Mouse (Mus musculus) left cerebral cortex, adult 9 months (tissue): ENCODE results near the gene Stx16.
A peak's percentile ranks its signal among the peaks of the same experiment; 100 is the strongest.

Experiments used
- DNase-seq, 2 experiments: peaks; one replicate each; pipeline ENCODE4 v3.0.0; 2022; ENCODE audit warnings: low spot score in 2 of 2

Gene Stx16

DNA sequence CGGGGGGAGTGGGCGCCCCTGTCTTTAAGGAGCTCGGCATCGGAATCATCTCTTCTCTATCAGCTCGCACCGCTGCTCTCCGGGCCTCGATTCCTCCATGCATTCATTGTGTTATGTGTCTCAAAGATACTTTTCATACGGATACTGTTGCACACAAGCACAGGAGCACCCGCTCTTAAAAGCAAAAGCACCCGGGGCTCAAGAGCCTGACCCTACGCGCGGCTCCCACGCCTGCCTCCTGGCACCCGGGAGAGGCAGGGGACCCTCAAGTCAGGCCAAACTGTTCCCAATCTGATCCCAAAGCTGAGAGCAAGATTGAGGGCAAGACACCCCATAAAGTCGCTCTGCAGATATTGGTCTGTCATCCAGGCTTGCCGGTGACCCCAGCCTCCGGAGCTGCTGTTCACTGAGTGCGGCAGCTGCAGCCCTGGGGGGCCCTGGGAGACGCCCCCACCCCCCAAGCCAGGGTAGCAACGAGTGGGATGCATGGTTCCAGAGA, 987 bp upstream of the Stx16 start:
- peak in 1 of 2 experiments; percentile 21 for DNase-seq

DNA sequence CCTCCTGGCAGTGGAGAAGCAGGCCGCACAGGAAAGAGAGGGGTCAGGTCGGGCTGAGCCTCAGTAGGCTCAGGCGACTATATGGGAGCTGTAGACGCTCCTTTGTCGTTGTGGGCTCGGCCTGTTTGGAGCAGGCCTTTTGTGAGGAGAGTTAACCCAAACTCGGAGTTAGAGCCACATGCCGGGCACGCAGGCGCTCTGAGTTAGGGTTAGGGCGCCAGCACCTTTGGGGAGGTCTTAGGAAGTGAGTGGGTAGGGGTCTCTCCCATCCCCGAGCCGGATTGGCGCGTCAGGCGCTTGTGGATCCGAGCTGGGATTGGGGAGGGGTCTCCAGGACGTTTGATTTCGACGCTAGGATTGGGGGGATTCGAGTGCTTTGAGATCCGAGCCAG, 321 bp downstream of the Stx16 start:
- no peak for DNase-seq

DNA sequence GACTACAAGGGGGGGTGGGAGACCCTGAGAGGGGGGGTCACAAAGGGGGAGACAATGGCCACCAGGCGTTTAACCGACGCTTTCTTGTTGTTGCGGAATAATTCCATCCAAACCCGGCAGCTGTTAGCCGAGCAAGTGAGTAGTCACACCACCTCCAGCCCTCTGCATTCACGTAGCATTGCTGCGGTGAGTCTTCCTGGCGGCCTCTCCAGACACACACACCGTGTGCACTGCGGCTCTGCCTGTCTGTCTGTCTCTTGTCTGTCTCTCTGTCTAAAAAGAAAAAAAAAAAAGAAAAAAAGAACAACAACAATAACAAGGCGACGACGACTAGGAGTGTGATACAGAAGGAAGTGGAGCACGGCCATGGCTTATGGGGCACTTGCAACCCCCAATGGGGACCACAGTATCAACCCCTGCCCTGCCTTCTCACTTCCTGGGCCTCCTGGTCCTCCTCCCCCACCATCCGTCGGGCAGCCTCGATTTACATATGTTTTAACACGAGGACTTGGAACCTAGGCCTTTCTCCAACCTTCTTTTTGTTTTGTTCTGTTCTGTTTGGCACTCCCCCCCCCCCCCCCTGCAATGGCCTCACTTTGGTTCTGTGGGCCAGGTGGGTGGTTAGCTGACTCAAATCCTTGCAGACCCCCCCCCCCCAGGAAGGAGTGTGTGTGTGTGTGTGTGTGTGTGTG, 1.0 kb downstream of the Stx16 start:
- DNase-seq = no peak

DNA sequence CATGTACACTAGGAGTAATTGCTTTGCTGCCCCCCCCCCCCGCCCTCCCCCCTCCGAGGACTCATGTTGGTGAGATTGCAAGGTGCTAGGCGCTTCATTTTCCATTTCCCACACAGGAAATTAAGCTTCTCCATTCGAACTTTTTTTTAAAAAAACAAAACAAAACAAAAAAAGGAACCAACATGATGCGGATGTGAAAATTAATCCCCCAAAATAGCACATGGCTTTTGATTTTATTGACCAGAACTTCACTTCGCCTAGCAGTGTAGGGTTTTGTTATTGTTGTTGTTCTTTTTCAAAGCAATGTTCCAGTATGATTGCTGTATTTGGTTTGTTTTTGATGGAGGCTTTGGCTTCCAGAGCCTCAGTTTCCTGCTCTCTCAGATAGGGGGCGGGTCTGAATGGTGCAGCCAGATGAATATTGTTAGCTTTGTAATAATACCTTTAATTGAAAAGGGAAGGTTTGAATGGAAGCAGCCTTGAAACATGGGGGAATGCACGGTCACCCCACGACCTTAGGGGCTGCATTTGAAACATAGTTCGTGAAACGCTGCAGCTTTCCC, 1.7 kb downstream of the Stx16 start:
- DNase-seq = no peak

DNA sequence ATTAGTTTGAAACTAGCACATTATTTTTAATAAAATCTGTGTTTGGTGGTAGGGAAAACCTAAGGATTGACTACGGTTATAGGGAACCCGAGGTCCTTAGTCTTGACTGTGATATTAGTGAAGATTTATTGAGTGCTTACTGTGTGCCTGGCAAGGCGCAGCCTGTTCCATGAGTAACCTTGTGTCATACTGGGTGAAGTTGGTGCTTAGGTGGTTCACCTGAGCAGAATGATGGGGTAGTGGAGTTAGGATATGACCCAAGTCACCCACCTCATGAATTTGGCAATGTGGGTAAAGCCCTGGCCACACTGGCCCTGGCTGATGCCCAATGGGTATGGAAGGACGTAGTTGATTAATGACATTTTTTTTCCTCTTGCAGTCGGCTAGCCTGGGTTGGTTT, 5.7 kb downstream of the Stx16 start:
- no peak for DNase-seq

DNA sequence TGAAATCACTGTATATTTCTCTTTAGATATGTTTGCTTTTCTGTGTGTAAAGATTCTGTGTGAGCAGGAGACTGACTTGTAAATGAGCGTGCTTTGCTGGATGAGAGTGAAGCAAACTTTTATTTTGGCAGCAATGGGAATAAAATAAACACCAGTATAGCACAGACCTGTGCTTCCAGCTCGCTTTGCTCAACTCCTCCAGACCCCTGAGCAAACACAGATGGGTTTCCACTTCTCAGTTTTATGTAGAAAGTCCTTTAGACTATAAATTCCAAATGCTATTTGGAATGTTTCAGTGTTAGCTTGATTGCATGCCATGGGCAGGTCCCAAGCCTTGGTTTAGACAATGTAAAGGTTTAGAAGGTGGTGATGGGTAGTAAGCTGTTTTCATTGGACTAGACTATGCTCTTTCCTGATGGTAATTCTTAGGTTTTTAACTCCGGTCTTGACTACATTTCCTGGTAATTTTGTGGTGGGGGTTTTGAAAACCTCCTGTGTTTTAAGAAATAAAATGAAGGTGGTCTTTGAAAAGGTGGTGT, 6.3 kb downstream of the Stx16 start:
- no peak for DNase-seq

DNA sequence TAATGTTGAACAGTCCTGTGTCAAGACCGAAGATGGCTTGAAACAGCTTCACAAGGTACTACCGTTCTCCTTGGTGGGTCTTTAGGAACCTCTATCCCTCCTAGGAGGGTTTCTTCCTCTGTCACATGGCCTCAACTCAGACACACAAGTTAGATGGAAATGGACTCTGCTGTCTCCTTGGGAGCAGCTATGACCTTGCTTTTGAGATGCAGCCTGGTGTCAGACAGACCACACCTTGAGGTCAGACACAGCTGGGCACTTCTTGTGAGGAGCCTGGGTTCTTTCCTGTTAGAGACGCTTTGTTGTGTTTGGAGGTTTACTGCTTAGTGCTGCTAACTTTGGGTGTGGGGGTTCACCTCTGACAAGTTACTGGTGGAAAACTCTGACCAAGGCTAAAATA, 19.0 kb downstream of the Stx16 start:
- DNase-seq = no peak

DNA sequence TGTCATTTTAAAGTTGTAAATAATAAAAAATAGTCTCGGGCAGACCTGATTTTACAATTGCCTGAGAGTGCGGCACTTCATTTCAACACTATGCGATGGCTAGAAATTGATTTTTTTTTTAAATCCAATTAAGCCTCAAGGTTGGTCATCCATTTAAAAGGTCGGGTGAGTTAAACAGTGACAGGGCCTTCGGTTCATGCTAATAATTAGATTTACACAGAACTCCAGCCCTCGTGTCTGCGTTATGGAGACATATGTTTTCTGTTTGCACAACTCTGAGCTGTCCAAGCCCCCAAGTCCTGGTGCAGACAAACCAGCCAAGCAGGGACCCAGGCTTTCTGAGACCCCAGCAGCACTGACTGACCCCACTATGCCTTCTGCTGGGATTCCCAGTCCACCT, 26.3 kb downstream of the Stx16 start:
- DNase-seq = no peak

DNA sequence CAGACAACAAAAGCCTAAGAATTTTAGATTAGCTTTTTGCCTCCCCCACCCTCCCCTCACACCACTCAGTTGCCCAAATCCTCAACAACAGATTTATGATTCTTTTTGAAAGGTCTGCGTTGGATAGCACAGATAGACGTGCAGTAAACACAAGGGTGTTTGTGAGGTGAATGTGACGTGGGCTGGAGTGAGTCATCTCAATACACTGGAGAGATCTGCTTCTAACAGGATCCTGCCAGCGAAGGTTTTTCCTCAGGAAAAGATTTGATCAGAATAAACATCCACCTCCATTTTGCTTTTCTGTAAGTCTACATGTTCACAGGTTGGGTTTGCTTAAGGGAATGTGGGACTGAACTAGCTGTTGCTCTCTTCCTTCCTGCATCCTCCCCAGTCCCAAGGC, 27.4 kb downstream of the Stx16 start:
- DNase-seq = no peak

DNA sequence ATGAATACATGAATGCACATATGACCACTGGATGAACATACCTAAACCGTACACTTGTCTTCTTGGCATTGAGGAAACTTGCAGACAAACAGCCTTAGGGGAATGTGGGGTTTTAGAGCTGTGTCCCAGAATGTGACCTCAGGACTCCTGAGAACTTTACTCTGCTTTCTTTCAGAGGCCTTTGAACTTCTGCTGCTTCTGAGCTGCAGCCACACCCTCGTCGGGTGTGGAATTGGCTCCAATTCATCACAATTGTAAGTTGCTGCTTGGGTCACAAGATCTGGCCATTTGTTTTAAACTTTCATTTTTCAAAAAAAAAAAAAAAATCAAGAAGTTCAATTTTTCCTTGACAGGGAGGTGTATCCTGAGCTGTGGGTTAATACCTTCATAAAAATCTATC, 31.3 kb downstream of the Stx16 start:
- DNase-seq = no peak

DNA sequence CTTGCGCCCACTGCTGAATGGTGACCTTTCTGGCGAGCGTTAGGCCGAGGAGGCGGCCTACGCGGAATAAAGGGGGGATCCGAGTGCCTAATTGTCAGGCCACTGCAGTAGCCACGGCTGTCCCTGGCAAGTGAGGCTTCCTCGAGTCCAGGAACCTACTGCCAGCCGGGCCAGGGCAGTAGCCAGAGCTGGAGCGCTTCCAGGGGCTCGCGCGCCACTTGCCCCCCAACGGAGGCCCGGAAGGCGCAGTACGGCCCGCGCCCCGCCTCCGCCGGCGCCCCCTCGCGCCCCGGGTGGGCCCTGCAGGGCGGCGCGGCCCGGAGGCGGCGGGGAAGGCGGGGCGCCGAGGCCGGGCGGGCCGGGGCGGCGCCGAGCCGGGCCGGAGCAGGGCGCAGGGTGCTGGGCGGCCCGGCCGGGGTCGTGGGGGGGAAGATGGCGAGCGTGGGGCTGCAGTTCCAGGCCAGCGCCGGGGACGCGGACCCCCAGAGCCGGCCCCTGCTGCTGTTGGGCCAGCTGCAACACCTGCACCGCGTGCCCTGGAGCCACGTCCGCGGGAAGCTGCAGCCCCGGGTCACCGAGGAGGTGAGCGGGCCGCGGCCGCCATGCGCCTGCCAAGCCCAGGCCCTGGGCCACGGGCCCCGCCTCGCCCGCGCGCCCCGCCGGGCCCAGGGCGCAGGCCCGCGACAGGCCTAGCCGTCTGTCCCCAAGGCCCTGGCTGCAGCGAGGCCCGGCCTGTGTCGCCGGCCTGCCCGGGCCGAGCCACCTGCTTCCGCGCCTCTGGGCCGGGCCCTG, 34.1 kb downstream of the Stx16 start, which contains the start of gene Npepl1:
Gene Npepl1, plus strand, starts transcription at position 359 of the 792 bp plus-strand sequence.
- DNase-seq = peak in 1 of 2 experiments; percentile 47

DNA sequence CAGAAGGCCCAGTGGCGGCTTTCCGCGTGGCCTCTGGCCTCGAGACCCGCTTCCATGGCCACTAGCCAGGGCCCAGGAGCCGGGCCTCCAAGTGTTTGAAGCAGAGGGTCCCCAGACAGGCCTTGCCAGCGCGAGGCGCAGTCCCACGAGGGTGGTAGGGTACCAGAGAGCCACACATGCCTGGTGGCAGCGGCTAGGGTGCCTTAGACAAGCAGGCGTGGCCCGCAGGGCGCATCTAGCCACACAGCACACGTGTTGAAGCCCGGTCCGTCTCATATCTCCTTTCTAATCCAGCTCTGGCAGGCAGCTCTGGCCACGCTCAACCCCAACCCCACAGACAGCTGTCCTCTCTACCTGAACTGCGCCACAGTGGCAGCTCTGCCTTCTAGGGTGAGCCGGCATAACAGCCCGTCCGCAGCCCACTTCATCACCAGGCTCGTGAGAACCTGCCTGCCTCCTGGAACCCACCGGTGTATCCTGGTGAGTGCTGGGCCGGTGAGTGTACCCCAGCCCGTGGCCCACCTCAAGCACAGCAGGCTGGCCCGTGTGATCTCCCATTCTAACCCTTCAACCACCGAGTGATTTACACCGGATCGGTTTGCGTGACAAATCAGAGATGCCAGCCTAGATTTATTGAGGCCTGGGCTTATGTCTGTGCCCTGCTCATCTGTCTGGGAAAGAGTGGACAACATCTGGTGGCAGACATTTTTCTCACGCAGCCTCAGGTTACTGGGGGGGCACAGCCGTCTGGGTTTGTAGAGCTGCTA, 34.9 kb downstream of the Stx16 start:
- no peak for DNase-seq

DNA sequence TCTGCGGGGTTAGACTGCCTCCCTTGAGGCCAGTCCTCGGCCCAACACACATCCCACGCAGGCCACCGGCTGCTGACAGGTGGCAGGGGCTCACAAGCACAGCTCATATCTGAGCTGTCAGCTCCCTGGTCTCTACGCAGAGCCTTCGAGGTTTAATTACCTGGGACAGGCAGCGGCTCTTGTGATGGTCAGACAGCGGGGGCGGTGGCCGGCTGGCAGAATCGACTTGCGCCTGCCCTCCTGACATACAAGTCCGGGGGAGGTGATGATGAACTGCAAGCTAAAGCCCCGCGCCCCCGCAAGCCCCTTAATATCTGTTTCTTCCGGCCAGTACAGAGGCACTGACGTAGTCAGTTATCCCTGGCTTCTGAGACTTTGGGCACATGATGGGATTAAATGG, 36.8 kb downstream of the Stx16 start:
- no peak for DNase-seq

DNA sequence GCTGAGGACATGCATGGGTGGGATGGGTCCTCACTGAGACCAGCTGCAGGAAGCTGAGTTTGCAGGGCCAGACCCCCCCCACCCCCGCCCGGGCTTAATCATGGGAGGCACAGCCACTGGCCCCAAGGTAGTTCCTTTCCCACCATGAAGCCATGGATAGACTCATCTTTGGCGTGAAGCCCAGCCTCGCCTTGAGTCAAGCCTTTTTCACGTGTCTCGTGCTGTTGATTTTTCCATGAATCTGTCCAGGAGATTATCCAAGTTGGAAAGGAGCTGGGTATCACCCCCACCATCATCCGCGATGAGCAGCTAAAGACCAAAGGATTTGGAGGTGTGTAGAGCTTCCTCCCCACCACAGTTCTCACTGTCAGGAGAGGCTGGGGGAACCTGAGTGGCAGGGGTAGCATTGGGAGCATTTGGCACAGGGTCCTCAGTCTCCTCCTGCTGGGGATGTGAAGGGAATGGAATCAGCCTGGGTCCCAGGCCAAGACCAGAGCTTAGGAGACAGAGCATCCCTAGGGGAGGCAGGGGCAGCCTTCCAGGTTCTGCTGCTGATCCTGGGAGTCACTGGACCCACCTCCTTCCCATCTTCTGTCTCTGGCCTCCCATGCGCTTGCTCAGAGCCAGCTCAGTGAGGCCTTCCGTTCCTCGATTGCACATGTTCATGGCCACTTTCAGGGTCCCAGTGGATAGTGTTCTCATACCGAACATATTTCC, 38.2 kb downstream of the Stx16 start:
- no peak for DNase-seq

DNA sequence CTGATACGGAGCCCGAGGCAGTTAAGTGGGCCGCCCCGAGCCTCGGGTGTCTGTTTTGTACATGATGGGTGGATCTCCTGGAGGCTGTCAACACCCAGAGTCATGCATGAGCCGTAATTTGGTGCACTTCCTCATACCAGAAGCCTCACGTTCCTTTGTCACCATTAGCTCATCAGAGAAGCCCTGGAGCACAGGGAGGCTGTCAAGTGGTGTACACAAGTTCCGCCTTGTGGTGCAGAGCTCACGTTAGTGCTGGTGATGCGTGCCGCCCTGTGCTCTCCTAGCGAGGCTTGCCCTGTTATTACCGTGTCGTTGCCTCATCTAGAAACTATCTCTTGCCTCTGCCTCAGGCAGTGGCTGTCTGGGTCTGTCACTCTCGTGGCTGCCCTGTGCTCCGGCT, 40.8 kb downstream of the Stx16 start:
- no peak for DNase-seq

DNA sequence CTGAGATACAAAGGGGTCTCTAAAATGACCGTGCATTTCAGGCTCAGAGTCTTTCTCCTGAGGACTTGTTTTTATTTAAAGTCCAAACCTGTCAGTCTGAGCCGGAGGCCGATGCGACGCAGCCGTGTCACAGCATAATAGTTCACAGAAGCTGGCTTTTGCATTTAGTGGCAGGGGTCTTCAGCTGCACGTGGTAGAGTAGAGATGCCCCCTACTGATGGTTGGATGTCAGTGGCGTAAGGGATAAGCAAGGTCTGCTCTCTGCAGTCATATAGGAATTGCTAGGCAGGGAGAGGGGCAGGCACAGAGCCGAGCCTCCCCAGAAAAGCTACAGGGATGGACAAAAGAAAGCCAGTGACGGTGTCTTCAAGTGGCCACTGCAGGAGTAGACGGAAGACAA, 42.0 kb downstream of the Stx16 start:
- DNase-seq = no peak

DNA sequence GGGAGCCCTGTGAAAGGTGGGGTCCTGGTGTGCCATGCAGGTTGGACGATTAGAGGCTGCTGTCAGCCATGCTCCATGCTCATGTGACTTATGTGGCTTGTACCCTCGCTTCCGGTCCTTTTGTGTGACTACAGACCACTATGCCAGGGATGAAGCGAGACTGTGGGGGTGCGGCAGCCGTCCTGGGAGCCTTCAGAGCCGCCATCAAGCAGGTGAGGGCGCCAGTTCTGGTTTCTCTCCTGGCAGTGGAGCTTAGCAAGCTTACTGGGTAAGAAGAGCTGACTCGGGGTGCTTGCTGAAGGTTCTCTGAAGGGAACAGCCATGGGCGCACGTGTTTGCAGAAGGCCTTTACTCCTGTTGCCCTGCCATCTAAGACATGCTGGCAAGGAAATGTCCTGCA, 43.2 kb downstream of the Stx16 start:
- DNase-seq = no peak

DNA sequence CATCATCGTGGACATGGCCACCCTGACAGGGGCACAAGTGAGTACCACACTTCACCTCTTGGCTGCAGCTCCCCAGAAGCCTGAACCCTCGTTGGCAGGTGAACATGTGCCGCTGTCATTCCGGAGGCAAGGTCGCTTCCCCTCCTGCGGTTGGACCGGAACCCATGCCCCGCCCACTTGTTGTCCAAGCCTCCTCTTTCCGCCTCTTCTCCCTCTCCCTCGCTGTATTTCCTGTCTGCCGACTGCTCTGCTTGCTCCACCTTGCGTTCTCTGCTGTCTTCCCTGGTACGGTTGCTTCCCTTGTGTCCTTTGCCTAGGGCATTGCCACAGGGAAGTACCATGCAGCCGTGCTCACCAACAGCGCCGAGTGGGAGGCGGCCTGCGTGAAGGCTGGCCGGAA, 44.5 kb downstream of the Stx16 start:
- DNase-seq = no peak

DNA sequence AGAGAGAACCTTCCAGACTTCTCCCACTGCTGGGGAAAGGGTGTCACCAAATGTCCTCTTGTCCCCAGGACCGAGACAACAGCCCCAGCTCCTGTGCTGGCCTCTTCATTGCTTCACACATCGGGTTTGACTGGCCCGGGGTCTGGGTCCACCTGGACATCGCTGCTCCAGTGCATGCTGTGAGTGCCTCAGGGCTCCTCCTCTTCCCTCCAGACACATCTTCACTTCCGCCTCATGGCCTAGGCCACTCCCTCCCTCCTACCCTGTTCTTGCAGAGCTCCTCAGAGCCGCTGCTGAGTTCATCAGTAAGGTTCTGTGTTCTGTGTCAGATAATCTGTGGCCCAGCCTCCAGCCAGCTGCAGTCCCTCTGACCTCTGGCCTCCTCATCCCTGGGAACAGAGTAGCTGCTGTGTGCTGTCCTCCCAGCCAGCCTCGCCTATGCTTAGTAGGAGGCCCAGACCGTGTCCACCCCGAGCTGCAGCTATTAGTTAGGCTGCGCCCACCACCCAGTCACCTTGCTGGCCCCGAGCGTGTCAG, 45.4 kb downstream of the Stx16 start:
- DNase-seq = no peak

DNA sequence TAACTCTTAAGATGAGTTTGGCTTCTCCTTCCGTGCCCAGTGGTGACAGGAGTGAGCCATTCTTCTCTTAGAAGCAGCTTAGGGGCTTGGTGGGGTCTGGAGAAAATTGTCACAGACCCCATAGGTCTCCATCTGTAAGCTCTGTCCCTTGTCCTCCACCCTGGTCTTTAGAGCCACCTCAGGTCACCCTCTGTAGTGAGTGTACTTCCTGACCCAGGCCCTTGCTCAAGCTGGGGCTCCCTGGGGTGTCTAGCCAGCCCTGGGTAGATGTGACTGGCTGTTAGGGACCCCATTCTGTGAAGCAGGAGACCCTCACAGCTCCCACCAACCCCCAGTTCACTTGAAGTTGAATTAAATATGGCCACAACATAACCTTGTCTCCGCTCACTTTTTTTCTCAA, 46.2 kb downstream of the Stx16 start:
- DNase-seq = no peak

DNA sequence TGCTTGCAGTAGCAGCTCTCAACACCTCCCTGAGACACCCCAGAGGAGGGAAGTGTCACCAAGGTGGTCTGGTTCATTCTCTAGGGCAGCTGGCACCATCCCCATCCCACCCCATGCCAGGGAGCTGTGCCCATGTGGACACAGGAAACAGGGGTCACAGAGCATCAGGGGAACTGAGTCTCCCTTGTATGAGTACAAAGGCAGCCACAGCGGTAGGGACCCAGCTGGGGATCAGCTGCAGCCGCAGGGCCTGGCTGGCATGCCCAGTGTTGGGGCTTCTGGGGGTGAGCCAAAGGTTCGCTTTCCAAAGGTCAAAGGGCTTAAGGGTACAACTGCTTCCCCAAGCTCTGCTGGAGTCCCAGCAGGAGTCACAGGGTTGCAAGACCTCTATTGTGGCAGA, 47.6 kb downstream of the Stx16 start:
- DNase-seq = no peak
